Mouse (Mus musculus) stomach, postnatal 0 days (tissue): ENCODE measurements at regions not wholly inside any gene's neighbourhood (a gene's known extent, or its start where the extent isn't known, plus 50 kb on each side); places are given as distances from the start of the nearest gene placed in this dataset.

ENCODE experiments used
- CTCF ChIP-seq: IDR thresholded peaks from 2 replicates; pipeline ENCODE4 v1.5.1; 2016; ENCODE audit warnings: antibody characterized with exemption, low read depth, mild to moderate bottlenecking, moderate library complexity
- EP300 ChIP-seq: optimal IDR thresholded peaks from 2 replicates; pipeline ENCODE3; 2016; ENCODE audit warnings: antibody characterized with exemption

- TF ChIP-seq CTCF (no peak), EP300 (no peak)
These were observed 50.6 kb upstream of the Uxs1 start for GRCm38 (mm10) chr1:43878163-43878562.
